Mouse (Mus musculus) midbrain, embryonic 14.5 days (tissue): ENCODE data around the gene Tex38. TPM values are rescaled to one million over a fixed set of nuclear protein-coding genes. Genes with fewer than 3 reads are reported as not detected.

Experiments used
- ATAC-seq: fragments of 200-750 bp; cut with Nextera tagmentation; 2 replicates; pipeline ENCODE4 v1.8.0; 2017; ENCODE audit warnings: moderate number of reproducible peaks, moderate library complexity; ENCODE audit not compliant: low FRiP score, low TSS enrichment
- DNase-seq: peaks from one replicate; pipeline ENCODE4 v3.0.0-alpha.2; 2015
- H3K27ac ChIP-seq: fragments of 300-500 bp; sonication (generic); replicated peaks from 2 replicates; pipeline ENCODE4 v1.5.1; 2014; ENCODE audit warnings: mild to moderate bottlenecking, low read depth, low read length, moderate library complexity
- H3K27me3 ChIP-seq: fragments of 300-500 bp; sonication (generic); 2 replicates; pipeline ENCODE4 v1.6.1; 2014; ENCODE audit warnings: low read length, control low read depth, mixed read lengths; ENCODE audit not compliant: control insufficient read depth, insufficient read depth
- H3K36me3 ChIP-seq: fragments of 300-500 bp; sonication (generic); 2 replicates; pipeline ENCODE4 v1.6.1; 2014; ENCODE audit warnings: low read length, control low read depth; ENCODE audit not compliant: control insufficient read depth, insufficient read depth
- H3K4me1 ChIP-seq: fragments of 300-500 bp; sonication (generic); 2 replicates; pipeline ENCODE4 v1.6.1; 2014; ENCODE audit warnings: mild to moderate bottlenecking, antibody characterized with exemption, low read length, control low read depth; ENCODE audit not compliant: control insufficient read depth, insufficient read depth
- H3K4me2 ChIP-seq: fragments of 300-500 bp; sonication (generic); 2 replicates; pipeline ENCODE4 v1.6.1; 2014; ENCODE audit warnings: mild to moderate bottlenecking, low read length, moderate library complexity
- H3K4me3 ChIP-seq: fragments of 300-500 bp; sonication (generic); replicated peaks from 2 replicates; pipeline ENCODE4 v1.5.1; 2014; ENCODE audit warnings: low read depth, low read length
- H3K9ac ChIP-seq: fragments of 300-500 bp; sonication (generic); replicated peaks from 2 replicates; pipeline ENCODE4 v1.6.1; 2014; ENCODE audit warnings: mild to moderate bottlenecking, low read length, moderate library complexity
- H3K9me3 ChIP-seq: fragments of 300-500 bp; sonication (generic); 2 replicates; pipeline ENCODE4 v1.6.1; 2016; ENCODE audit warnings: low read length, control low read depth, mixed read lengths; ENCODE audit not compliant: control insufficient read depth
- WGBS: fragments of 180-500 bp; shearing (Covaris S2); extraction: QIAGEN DNeasy Blood & Tissue Kit; methylation state at CpG from one replicate; pipeline ENCODE4 v1.1.7; 2014; 5-methylcytosine and 5-hydroxymethylcytosine counted together
- polyA plus RNA-seq: library from polyadenylated mRNA; unstranded; fragments of >200 nt; fragmentation: Nextera tagmentation; extraction: Ambion mirVana; gene quantifications from 2 replicates; pipeline ENCODE4 v1.2.1, GENCODE M21; 2014

The Tex38 gene
- polyA plus RNA-seq, 1 experiment from 2014 or later, result 0.37 TPM

GRCm38 (mm10) chr4:115733746-115734145 is 47.1 kb downstream of the Tex38 start:
- Histone ChIP-seq H3K4me2 (no peak overlapping the region), H3K4me1 (peaks cover 6% of the 10 kb centered on the region), H3K9ac (no peak overlapping the region), H3K9me3 (no peaks in the 10 kb centered on the region), H3K36me3 (no peaks in the 10 kb centered on the region), H3K27me3 (0 out of 2 replicates have a peak, but pooled peaks cover under 1% of the 10 kb centered on the region), H3K27ac (no peak overlapping the region), H3K4me3 (no peak overlapping the region)
- ATAC-seq, result no peak
- DNase-seq, result no peak
- WGBS, result 82% methylated on average over 5 of the region's 5 CpGs

GRCm38 (mm10) chr4:115732223-115732818 is 48.5 kb downstream of the Tex38 start:
- ATAC-seq (no peak), DNase-seq (no peak)
- no peak overlapping the region for H3K4me2 ChIP-seq
- no peak overlapping the region for H3K4me3 ChIP-seq
- H3K27me3 ChIP-seq, result peaks cover 7% of the 10 kb centered on the region; the same call in 1 of the 2 replicates
- no peaks in the 10 kb centered on the region for H3K36me3 ChIP-seq
- WGBS, result 73% methylated on average over 3 of the region's 3 CpGs
- no peak overlapping the region for H3K9ac ChIP-seq
- H3K4me1 ChIP-seq, result no peaks in the 10 kb centered on the region
- H3K9me3 ChIP-seq, result no peaks in the 10 kb centered on the region
- H3K27ac ChIP-seq, result no peak overlapping the region

GRCm38 (mm10) chr4:115731588-115732222 is 49.1 kb downstream of the Tex38 start:
- Histone ChIP-seq H3K27me3 (peaks cover 7% of the 10 kb centered on the region; the same call in 1 of the 2 replicates), H3K36me3 (no peaks in the 10 kb centered on the region), H3K4me3 (no peak overlapping the region), H3K9ac (no peak overlapping the region), H3K27ac (no peak overlapping the region), H3K4me2 (no peak overlapping the region), H3K9me3 (no peaks in the 10 kb centered on the region), H3K4me1 (no peaks in the 10 kb centered on the region)
- 28% methylated on average over 7 of the region's 7 CpGs for WGBS
- DNase-seq (peak; percentile 85), ATAC-seq (peak; percentile 64)

Other genes with a start within 250 kb of the Tex38 start
- gene Cyp4a31, start 217.4 kb downstream of the Tex38 start, polyA plus RNA-seq, result not detected in 2 replicates
- not detected in 2 replicates for gene Cyp4a32, start 180.0 kb downstream of the Tex38 start, polyA plus RNA-seq
- gene Cyp4b1, start 133.3 kb downstream of the Tex38 start, polyA plus RNA-seq, result 0.54 and 0.67 TPM in 2 replicates
- 16.3 and 25.4 TPM in 2 replicates for gene Efcab14, start 43.3 kb downstream of the Tex38 start, polyA plus RNA-seq
- 37.8 and 44.3 TPM in 2 replicates for gene Atpaf1, start 3.8 kb upstream of the Tex38 start, polyA plus RNA-seq
- 2.5 and 4.1 TPM in 2 replicates for gene Mob3c, start 47.1 kb upstream of the Tex38 start, polyA plus RNA-seq
- 16.0 and 18.0 TPM in 2 replicates for gene Mknk1, start 58.2 kb upstream of the Tex38 start, polyA plus RNA-seq
- gene Kncn, start 103.4 kb upstream of the Tex38 start, polyA plus RNA-seq, result 0.15 and 0.24 TPM in 2 replicates
- not detected in 2 replicates for gene 6430628N08Rik, start 109.6 kb upstream of the Tex38 start, polyA plus RNA-seq
- gene Dmbx1, start 158.9 kb upstream of the Tex38 start, polyA plus RNA-seq, result 8.2 and 8.5 TPM in 2 replicates
- 15.5 and 17.5 TPM in 2 replicates for gene Faah, start 236.9 kb upstream of the Tex38 start, polyA plus RNA-seq